Mouse (Mus musculus): ENCODE measurements around the gene Ccdc62.
A peak's percentile ranks its signal among the peaks of the same experiment; 100 is the strongest.

Ccdc62 gene

DNA sequence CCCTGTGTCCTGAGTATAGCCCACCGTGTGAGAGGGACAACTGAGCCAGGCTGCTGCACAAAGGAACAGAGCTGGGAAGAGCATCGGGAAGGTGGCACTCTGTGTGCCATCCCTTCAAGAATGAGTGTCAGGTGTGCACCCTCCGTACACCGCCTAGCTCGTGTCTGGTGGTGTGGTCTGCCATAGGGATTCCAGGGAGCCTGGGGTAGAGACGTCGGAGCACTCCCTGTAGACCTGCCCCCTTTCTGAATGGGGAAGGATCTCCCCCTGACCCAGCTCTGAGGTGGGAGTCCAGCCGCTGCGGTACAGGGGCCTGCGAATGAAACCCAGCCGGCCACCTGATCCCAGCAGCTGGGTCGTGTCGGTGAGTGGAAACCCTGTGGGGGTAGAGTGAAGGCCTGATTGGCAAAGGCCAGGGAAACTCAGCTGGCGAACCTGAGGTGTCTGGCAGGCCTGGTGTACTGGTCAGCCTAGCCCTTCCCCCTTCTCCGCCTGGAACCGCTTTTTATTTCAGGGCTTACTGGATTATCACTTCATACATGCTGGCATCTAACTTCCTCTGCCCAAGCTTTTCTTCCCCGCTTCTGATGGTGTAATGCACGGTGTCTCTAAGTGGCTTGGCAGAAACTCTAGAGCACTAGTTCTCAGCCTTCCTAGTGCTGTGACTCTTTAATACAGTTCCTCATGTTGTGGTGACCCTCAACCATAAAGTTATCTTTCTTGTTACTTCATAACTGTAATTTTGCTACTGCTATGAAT lies 48.9 kb downstream of the Ccdc62 start:
- no peak for DNase-seq (ENCODE audit: low spot score in 2 of 2)

DNA sequence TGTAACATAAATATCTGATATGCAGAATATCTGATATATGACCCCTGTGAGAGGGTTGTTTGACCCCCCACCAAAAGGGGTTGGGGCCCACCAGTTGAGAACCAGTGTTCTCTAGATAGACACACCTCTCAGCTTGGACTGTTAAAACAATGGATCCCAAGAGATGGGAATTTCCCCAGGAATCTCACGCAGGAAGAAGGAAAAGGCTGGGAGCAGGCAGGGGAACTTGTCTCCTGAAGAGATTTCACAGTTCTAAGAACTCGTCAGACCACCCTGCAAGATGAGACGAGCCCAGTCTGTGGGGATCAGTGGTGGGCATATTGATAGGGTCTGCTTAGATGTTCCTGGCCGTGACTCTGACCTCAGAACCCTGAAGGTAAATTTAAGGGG lies 49.5 kb downstream of the Ccdc62 start:
- DNase-seq (ENCODE audit: low spot score in 2 of 2) = no peak

DNA sequence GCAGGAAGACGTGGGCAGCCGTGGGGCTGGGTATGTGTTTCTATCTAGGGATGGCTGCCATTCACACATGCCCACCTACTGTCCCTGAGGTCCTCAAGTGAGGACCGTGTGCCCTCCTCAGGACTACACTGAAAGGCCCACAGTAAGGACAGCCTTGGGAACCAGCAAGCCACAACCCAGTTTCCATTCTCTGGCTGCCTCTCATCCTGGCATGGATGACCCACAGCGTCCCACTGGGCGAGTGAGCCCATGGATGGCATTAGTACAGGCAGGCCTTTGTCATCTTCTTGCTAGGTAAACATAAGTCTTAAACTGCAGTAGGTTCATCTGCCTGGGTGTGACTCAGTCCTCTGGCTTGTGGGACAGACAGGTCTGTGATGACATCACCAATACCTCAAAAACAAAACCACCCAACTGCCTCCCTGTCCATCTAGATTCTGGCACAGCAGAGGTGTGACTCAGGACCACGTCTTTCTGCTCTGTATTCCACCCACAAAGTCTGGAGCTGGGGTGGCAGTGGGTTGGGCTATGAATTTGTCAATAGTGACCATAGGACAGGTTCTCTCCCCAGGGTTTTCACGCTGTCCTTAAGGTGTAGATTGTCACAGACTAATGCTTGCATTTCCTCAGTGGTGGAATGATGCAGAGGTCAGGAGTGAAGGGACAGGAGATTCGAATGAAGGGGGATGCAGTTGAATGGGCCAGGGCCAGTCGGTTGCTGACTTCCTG lies 50.2 kb downstream of the Ccdc62 start:
- DNase-seq (ENCODE audit: low spot score in 2 of 2) = no peak

DNA sequence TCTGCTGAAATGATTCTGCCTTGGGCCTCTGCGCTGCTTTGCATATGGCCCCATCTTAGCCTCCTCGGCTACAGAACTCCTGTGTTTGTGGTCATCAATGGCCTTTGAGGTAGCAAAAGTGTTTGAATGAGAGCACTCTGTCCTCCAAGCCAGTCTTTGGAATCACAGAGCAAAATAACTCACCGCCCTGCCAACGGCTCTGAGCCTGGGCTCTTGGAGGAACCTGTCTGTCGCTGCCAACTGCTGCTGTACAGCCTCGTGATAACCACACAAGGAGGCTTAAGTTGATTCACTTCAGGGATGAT lies 50.7 kb downstream of the Ccdc62 start:
- DNase-seq (ENCODE audit: low spot score in 2 of 2) = peak in 1 of 2 experiments; percentile 23

DNA sequence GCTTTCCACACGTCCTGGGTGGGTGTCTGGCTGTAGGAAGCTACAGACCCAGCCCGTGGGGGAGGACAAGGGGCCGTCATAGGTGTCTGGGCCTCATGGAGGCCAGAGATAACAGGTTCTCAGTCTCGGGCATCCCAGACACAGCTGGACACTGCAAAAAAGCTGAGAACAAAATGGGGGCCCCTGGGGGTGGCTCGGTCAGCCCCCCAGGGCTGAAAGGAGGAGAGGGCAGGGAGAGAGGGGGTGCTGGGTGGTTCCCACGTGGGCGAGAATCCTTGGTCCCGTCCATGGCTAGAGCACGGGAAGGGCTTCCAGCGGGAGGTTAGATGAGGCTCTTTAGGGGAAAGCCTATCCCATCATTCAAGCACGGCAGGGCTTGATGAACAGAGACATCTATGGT lies 52.4 kb downstream of the Ccdc62 start:
- no peak for DNase-seq (ENCODE audit: low spot score in 2 of 2)

DNA sequence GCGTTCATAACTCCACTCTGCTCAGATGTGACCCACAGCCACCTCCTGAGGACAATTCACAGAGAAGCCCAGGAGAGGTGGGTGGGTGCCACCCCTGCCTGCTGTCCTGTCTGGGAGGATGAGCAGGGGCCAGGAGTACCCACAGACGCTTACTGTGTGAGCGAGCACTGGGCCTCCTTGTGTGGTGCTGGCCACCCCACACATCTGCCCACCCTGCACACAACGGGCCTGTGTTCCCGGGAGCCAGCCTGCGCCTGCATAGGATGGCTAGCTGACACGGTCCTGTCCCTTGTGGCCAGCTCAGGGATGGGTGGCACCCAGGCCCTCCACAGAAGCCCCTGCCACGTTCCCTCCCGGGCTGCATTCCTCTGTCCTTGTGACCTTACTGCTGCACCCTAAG lies 55.0 kb downstream of the Ccdc62 start:
- DNase-seq (ENCODE audit: low spot score in 2 of 2) = peak in 1 of 2 experiments; percentile 31

DNA sequence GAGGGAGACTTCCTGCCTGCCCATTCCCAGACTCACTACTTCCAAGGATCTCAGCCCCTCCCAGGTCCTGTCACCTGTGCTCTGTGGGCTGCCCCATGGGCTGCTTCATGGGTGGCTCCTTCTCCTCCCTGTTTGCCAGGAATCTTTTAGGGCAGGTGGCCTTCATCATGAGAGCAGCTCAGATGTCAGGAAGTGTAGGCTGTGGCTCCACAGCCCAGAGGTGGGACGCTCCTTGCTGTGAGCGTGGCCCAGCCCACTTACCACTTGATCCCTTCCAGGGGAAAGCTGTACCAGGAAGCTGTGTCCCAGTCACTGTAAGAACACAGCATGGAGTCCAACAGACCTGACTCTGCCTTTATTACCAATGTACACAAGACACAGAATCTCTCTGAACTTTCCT lies 56.4 kb downstream of the Ccdc62 start:
- DNase-seq (ENCODE audit: low spot score in 2 of 2) = no peak

DNA sequence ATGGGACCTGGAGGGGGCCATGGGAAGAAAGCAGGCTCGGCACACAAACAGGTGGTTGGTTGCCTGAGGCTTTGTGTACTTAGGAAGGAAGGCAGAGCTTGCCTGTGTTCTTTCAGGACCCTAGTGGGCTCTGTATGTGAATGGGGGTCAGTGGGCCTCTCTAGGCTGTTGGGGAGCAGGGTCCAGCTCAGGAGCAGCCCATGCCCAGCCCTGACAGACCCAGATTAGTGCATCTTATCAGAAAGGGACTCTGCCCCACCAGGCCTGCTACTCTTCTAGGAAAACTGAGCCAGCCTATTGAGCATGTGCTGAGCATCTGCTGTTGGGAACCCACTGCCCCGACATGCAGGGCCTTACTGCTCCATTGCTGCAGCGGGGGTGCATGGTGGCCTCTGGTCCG lies 57.0 kb downstream of the Ccdc62 start:
- DNase-seq (ENCODE audit: low spot score in 2 of 2) = no peak

DNA sequence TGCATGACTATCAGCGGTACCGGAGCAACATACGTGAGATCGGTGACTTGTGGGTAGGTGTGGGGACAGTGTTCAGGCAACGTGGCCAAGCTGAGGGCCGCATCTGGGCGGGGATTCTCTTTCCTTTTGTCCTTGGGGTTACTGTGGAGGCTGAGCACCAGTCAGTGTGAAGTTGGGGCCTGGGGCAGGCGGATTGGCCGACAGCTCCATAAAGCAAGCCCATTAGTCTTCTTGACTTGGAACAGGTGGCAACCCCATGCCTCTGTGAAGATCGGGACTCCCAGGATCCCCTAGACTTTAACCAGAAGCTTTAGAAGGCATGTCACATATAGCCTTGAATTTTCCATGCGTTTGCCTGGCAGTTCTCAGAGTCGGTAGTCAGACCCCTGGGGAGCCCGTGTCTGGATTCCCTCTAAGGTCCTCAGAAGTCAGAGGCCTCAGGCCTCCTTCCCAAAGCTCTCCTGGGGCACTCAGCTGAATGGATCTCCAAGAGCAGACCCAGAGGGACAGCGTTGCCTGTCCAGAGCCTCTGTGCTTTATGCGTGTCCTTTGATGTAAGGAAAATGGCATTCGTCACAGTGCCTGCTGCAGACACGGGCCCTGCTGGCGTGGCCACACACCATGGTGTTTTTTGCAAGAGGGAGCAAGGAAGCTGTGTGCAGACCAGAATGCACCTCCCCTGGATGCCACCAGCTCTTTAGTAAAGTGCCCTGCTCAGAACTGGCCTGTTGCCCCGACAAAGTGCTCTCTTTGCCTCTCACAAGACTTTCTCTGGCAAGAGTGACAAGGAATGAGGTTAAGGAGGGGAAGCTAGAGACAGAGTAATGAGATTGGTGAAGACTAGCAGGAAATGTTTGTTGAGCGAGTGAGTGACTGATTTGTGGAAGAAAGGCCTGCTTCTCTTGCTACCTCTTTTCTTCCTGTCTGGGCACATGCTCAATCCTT lies 59.7 kb downstream of the Ccdc62 start:
- no peak for DNase-seq (ENCODE audit: low spot score in 2 of 2)

DNA sequence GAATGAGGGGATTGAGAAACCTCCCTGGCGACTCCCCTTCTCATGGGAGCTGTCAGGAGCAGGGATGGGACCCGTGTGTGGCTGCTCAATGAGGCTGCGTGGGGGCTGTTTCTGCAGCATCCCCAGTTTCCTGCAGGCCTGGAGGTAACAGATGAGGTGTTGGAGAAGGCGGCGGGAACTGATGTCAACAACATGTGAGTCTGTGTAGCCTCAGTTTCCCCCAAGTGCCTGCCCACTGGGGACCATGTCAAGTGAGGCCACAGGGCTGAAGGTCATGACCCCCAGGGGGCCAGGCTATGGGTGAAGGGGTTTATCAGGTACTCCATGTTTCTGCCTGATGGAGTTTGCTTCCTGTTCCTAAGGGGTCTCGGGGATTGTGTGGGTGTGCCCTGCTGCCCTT lies 60.8 kb downstream of the Ccdc62 start:
- no peak for DNase-seq (ENCODE audit: low spot score in 2 of 2)

DNA sequence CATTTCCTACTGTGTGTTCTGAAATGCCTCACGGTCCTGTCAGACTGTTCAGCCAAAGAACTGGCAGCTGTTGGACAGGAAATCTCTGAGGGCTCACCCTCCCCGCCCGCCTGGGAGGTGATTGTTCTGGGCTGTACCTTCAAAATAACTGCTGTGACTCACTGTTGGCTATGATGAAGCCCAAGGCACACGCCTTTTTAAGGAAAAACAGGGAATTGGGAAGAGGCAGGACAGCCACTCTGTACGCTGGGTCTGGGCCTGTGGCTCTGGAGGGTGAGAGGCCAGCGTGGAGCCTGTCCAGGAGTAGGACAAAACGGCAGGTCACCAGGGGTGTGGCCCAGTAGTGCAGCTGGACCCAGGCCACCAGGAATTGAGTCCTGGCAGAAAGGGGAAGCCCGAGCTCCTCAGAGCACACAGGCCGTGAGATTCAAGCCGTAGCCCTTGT lies 61.7 kb downstream of the Ccdc62 start:
- DNase-seq (ENCODE audit: low spot score in 2 of 2) = no peak

DNA sequence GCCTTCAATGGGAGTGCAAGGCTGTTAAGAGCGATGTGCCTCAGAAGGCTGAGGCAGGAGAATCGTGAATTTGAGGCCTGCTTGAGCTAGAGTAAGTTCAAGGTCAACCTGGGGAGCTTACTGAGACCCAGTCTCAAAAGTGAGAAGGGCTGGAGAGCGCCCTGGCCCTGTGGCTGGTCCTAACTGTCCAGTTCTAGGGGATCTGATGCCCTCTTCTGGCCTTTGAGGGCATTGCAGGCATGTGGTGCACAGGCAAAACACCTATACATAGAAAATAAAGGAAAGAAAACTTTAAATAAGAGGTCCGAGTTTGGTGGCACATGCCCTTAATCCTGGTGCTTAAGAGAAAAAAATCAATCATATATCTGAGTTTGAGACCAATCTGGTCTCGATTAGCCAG lies 62.3 kb downstream of the Ccdc62 start:
- DNase-seq (ENCODE audit: low spot score in 2 of 2) = peak; percentile 64 to 85

DNA sequence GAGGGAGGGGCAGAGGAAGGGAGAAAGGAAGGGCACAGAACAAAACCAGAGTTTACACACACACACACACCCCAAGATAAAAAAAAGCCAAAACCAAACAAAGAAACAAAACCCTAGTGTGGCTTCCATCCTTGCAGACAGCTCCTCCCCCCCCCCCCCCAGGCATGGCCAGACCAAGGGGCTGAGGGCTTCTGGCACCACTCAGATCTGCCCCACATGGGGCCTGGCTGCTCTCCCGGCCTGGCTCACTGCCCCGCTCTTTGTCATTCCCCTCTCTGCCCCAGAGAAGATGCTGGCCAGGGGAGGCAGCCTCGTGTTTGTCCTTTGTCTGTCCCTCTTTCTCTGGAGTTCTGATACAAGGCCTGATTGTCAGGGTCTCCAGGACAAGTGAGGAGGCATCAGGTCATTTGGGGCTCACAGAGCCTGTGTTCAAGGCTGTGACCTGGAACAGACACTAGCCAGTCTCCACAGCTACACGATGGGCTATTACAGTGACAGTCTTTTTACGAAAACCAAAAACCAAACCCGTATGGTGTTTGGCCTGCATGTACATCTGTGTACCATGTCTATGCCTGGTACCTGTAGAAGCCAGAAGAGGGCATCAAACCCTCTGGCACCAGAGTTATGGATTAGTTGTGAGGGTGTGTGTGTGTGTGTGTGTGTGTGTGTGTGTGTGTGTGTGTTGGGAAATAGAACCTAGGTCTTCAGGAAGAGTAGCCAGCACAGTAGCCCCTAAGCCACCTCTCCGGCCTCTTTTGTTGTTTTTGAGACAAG lies 63.0 kb downstream of the Ccdc62 start:
- peak; percentile 66 to 73 for DNase-seq (ENCODE audit: low spot score in 2 of 2)

DNA sequence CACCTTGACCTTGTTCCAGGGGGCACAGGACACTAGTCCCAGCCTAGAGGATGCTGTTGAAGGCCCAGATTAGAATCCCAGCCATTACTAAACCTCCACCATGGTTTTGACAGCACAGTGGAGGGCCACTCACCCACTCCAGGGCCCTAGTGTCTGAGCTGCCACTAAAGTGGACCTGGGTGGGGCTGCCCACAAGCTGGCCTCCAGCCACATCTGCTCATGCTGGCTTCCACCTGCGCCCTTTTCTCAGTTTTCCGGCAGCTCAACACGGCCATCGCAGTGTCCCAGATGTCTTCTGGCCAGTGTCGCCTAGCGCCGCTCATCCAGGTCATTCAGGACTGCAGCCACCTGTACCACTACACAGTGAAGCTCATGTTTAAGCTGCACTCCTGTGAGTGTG lies 64.0 kb downstream of the Ccdc62 start:
- no peak for DNase-seq (ENCODE audit: low spot score in 2 of 2)

DNA sequence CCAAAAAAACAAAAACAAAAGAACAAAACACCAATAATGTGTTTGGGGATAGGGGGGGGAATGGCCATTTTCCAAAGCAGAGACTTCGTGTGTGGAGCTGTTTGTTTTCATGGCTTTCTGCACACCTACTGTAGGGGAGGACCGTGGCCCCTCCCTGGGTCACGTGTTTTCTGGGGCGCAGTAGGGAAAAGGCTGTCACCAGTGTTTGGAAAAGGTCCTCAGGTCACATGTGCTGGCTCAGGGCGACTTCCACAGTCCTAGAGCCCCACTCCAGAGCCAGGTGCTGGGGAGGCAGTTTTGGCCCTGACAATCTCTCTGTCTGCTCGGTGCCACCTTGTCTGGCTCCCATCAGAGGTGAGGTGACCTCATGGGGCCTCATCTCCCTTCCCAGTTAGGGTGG lies 64.9 kb downstream of the Ccdc62 start:
- DNase-seq (ENCODE audit: low spot score in 2 of 2) = no peak

DNA sequence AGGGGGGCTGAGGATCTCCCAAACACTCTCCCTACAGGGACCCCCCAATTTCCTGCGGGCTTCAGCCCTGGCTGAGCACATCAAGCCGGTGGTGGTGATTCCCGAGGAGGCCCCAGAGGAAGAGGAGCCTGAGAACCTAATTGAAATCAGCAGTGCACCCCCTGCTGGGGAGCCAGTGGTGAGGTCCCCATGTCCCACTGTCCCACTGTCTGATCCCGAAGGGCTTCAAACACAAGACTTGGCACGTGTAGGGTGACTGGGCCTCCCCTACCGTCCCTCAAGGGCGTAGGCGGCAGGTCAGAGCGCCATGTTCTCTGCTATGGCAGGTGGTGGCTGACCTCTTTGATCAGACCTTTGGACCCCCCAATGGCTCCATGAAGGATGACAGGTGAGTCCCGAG lies 65.7 kb downstream of the Ccdc62 start:
- DNase-seq (ENCODE audit: low spot score in 2 of 2) = no peak

DNA sequence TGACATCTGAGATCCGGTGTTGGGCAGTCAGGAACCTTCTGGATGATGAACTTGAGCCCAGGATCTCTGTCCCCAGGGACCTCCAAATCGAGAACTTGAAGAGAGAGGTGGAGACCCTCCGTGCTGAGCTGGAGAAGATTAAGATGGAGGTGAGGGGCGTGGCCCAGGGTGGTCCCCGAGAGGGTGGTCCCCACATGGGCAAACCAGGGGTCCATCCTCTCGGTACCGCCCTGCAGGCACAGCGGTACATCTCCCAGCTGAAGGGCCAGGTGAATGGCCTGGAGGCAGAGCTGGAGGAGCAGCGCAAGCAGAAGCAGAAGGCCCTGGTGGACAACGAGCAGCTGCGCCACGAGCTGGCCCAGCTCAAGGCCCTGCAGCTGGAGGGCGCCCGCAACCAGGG lies 66.2 kb downstream of the Ccdc62 start:
- no peak for DNase-seq (ENCODE audit: low spot score in 2 of 2)

DNA sequence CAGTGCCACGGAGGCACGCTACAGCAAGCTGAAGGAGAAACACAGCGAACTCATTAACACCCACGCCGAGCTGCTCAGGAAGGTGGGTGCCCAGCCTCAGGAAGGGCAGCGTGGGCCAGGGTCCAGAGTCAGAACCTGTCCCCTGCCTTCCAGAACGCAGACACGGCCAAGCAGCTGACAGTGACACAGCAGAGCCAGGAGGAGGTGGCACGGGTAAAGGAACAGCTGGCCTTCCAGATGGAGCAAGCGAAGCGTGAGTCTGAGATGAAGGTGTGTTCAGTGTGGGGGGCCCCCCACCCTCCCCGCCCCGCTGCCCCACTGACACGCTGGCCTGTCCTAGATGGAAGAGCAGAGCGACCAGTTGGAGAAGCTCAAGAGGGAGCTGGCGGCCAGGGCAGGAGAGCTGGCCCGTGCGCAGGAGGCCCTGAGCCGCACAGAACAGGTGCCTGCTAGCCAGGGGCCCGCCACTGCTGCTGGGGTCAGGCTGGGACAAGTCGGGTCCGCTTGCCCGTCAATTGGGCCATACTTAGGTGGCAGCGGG lies 66.8 kb downstream of the Ccdc62 start:
- no peak for DNase-seq (ENCODE audit: low spot score in 2 of 2)

DNA sequence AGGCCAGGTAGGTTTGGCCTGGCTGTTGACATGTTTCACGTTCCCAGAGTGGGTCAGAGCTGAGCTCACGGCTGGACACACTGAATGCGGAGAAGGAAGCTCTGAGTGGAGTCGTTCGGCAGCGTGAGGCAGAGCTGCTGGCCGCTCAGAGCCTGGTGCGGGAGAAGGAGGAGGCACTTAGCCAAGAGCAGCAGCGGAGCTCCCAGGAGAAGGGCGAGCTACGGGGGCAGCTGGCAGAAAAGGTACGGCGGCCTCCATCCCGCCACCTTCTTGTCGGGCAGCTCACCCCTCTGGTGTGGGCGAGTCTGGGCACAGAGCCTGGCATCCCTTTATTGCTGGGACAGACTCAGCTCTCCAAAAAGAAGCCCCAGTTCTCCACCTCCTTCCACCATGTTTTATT lies 67.3 kb downstream of the Ccdc62 start:
- DNase-seq (ENCODE audit: low spot score in 2 of 2) = no peak

DNA sequence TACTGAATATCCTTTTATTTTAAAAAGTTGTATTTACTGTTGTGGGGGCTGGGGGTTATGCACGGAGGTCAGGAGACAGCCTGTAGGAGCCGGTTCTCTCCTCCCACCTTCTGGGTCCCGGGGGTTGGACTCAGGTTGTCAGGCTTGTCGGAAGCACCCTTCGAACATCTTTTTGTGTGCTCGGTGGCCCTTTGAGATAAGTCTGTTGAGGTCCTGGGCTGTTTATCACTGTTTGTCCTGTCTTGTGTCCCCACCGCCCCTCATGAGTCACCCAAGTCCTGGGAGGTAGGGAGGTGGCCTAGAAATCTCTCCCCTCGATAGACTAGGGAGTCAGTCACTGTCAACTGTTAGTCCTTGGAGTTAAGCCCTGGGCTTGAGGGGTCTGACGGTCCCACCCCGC lies 67.9 kb downstream of the Ccdc62 start:
- no peak for DNase-seq (ENCODE audit: low spot score in 2 of 2)

DNA sequence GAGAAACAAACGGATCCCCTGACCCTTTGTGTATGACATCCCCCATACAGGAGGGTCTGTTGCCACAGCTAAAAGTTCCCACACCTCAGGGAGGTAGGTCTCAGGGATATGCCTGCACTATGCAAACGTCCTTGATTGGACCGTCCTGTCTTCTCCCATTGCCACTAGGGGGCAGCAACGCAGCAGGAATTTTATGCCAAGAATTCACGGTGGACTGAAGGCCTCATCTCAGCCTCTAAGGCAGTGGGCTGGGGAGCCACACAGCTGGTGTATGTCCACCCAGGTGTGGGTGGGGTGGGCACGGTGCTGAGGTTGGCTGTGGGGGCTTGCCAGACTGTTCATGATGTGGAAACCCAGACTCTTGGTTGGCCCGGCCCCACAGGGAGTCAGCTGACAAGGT lies 70.3 kb downstream of the Ccdc62 start:
- DNase-seq (ENCODE audit: low spot score in 2 of 2) = peak; percentile 79 to 92
